Mouse (Mus musculus) brain, embryonic 14.5 days (tissue): ENCODE results near the gene Lipe. TPM values are rescaled to one million over a fixed set of nuclear protein-coding genes. Genes with fewer than 3 reads are reported as not detected.
A peak's percentile ranks its signal among the peaks of the same experiment; 100 is the strongest.

Source experiments
- DNase-seq: peaks from one replicate; pipeline ENCODE4 v3.0.0-alpha.2; 2011; ENCODE audit warnings: low read depth
- CTCF ChIP-seq: fragments of 200-500 bp; IDR thresholded peaks from 2 replicates; pipeline ENCODE4 v1.5.1; 2012; ENCODE audit warnings: inconsistent platforms, mild to moderate bottlenecking, moderate library complexity, borderline replicate concordance; ENCODE audit not compliant: insufficient read depth, insufficient read length; ENCODE audit errors: extremely low read depth
- POLR2A ChIP-seq: fragments of 200-500 bp; IDR thresholded peaks from 2 replicates; pipeline ENCODE4 v1.6.1; 2012; ENCODE audit warnings: mild to moderate bottlenecking, inconsistent platforms, borderline replicate concordance; ENCODE audit not compliant: poor library complexity, insufficient read depth, insufficient read length, severe bottlenecking; ENCODE audit errors: extremely low read depth
- polyA plus RNA-seq: library from polyadenylated mRNA; depleted of rRNA; stranded (reverse); fragments of >200 nt; gene quantifications from 2 replicates; pipeline ENCODE4 v1.2.3, GENCODE M21; 2012; rRNA removed

Lipe gene
- polyA plus RNA-seq, 1 experiment: 13.0 TPM

DNA sequence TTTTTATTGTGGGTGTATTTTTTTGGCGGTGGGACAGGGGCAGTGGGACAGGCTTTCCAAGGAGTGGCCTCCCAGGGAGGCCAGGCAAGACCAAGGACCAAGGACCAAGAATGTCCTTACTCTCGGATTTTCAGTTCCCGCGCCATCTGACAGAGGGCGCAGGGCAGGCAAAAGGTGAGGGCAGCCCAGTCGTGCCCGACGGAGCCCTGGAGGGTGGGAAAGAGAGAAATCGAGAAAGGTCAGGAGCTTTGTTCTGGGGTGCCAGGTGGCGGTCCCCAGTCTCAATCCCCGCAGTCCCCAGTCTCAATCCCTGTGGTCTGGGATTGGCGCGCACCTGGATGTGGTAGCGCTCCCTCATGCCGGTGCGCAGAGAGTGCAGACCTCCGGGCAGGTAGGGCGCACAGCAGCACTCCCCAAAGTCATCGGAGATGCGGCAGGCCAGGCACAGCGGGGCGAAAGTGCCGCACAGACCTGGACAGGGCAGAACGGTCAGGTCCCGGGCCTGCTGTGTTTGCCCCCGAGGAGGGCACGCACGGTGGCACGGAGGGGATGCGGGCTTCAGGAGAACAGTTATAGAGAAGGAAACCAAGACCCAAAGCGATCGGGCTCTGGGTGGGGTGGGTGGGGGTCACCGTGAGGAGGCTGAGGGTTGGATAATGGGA lies 30.7 kb downstream of the Lipe start:
- TF ChIP-seq POLR2A (no peak), CTCF (peak; percentile 48; the same call in 1 of the 2 replicates)
- no peak for DNase-seq

DNA sequence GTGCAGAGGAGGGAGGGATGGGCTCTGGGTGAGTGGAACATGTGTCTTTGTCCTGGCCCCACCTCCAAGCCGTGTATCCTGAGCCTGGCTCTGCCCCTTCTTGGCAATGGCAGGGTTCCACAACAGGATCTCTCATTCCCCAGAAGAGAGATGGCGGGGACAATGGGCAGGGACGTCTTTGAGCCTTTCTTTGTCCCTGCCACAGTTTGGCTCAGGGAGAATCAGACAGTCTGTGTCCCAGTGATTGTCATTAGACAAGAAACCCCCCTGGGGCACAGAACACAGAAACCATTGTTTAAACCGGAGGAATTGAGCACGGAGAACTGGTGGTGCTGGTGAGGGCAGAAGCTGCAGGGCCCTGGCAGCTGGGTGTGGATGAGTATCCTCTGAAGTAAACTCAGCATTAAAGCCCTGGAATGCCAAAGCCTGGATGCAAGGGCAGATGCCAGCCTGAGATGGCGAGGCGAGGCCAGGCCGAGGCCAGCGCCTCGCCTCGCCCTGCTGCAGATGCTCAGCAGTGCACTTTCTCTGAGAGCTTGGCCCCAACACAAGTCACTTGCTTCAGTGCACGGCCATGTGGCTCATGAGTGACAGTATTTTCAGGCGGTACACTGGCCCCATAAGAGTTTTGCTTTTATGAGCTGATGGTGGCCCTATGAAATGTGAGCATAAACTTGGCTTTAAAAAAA lies 32.4 kb downstream of the Lipe start:
- peak; percentile 69 for DNase-seq
- TF ChIP-seq CTCF (no peak), POLR2A (no peak)

DNA sequence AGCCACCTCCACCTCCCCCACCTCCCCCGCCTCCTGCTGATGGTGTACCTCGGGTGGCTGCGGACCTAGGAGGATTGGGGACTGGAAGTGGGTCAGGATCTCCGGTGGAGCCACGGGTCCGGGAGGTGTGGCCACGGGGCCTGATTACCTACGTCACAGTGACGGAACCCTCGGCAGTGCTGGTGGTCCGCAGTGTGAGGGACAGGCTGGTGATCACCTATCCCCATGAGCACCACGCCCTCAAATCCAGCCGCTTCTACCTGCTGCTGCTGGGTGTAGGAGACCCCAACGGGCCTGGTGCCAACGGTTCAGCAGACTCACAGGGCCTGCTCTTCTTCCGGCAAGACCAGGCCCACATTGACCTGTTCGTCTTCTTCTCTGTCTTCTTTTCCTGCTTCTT lies 34.9 kb downstream of the Lipe start:
- TF ChIP-seq POLR2A (no peak), CTCF (no peak)
- no peak for DNase-seq

DNA sequence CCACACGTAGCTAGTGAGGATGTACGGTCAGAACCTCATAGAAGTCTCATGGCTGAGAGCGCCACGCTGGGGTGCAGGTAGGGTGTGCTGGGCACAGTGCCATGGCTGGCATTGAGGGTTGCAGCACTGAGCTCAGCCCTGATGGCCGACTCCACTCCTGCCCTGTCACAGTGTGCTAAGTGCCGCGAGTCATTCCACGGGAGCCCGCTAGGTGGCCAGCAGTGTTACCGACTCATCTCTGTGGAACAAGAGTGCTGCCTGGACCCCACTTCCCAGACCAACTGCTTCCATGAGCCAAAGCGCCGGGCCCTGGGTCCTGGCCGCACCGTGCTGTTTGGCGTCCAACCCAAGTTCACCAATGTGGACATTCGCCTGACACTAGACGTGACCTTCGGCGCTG lies 35.4 kb downstream of the Lipe start:
- TF ChIP-seq CTCF: peak; percentile 43; the same call in 1 of the 2 replicates
- no peak for TF ChIP-seq POLR2A
- no peak for DNase-seq

DNA sequence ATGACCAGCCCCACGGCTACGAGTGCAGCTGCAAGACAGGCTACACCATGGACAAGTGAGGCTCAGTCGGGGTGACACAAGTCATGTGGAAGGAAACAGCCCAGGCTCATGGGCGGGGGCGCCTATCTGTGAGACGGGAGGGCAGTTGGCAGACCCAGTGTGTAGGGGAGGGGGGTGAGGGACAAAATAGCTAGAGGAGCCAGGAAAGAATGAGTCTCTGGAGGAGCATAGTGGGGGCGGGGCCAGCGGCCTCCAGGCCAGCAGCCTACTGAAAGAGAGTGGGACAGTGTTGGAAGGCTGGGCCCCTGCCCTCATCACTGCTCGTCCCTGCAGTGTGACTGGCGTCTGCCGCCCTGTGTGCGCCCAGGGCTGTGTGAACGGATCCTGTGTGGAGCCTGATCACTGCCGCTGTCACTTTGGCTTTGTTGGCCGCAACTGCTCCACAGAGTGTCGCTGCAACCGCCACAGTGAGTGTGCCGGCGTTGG lies 39.7 kb downstream of the Lipe start:
- DNase-seq: peak; percentile 63
- TF ChIP-seq POLR2A (no peak), CTCF (no peak)

DNA sequence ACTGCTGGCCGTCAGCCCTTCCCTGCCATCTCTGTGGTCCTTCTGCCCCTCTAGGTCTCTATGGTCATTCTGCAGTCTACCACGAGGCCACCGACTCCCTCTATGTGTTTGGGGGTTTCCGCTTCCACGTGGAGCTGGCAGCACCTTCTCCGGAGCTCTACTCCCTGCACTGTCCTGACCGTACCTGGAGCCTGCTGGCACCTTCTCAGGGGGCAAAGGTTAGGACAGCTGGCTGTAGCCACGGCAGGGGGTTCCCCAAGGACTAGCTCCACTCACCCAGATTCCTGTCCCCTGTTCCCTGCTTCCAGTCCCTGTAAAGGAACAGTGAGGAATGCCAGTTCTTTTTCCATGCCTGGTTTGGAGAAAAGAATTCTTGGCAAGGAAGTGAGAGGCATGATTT lies 49.6 kb downstream of the Lipe start:
- DNase-seq: no peak
- TF ChIP-seq CTCF (no peak), POLR2A (no peak)

DNA sequence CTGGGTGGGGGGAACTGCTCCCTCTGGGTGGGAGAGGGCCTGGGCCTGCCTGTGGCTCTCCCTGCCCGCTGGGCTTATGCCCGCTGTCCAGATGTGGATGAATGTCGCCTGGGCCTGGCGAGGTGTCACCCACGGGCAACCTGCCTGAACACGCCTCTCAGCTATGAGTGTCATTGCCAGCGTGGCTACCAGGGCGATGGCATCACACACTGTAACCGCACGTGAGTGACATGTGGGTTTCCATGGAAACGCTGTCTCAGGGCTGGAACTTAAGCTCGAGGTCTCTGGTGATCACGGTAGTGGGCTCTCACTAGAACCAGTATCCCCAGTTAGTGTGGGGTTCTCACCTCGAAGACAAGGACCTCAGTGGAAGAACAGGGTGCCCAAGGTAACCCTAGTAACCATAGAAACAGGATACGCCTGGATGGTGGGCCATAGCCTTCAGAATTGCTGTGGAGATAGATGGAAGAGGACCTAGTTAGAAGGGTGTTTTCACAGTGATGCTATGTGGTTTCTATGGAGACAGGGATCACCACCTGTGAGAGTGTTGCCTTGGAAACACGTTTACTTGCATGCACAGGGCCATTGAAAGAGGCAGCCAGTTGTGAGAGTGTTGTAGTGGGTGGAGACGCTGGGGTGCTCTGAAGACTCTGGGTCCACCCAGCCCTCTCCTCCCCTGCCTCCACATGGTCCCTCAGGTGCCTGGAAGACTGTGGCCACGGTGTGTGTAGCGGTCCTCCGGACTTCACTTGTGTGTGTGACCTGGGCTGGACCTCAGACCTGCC lies 57.3 kb downstream of the Lipe start:
- no peak for TF ChIP-seq POLR2A
- TF ChIP-seq CTCF: no peak
- peak; percentile 67 for DNase-seq

DNA sequence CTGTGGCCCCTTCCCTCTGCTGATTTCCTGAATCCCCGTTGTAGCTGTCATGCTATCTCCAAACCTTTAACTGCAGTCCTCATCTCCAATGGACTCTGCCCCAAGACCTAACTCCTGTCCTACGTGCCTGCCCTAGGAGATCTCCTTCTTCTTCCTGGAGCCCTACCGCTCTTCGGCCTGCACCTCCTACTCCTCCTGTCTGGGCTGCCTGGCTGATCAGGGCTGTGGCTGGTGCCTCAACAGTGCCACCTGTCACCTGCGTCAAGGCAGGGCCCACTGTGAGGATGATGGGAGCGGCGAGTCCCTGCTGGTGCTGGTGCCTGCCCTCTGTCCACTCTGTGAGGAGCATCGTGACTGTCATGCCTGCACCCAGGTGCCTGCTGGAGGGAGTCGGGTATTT lies 59.2 kb downstream of the Lipe start:
- TF ChIP-seq CTCF (no peak), POLR2A (no peak)
- DNase-seq: no peak

DNA sequence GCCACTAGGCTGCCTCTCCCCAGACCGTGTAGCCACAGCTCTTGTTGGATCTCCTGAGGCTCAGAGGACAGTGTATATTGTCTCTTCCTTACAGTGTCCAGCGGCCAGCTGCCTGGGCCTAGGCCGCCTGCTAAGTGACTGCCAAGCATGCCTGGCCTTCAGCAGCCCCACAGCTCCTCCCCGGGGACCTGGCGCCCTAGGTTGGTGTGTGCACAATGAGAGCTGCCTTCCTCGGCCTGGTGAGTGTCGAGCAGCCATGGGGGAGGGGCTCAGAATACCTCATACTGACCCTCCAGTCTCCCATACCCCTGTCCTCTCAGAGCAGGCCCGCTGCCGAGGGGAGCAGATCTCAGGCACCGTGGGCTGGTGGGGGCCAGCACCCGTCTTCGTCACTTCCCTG lies 64.0 kb downstream of the Lipe start:
- DNase-seq: no peak
- TF ChIP-seq CTCF: no peak
- no peak for TF ChIP-seq POLR2A

DNA sequence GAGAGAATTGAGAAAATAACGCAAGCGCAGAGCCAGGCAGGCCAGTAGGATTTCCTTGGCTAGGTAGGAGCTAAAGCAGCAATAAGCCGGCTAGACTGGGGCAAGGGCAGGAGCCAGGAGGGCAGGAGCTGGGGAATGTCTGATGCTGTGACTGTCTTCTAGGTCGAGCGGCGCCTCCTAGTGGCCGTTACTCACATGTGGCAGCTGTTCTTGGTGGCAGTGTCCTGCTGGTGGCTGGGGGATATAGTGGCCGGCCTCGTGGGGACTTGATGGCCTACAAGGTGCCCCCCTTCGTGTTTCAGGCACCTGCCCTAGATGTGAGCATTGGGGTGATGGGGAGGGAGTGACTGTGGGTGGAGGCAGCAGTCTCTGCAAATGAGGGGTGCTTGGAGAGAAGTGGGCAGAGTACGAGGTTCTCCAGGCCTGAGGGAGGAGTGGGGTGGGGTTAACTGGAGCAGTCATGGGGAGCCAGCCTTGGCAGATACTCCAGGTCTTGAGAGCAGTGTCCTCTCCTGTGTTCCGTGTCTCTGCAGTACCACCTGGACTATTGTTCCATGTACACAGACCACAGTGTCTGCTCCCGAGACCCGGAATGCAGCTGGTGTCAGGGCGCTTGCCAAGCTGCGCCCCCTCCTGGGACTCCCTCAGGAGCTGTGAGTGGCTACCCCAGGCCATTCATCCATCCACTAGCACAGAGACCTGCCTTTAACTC lies 64.8 kb downstream of the Lipe start:
- TF ChIP-seq CTCF: peak; percentile 83
- TF ChIP-seq POLR2A: no peak
- DNase-seq: peak; percentile 82

Other genes with a start within 250 kb of the Lipe start
- 44.6 and 57.5 TPM in 2 replicates for gene Pou2f2, start 219.0 kb downstream of the Lipe start, polyA plus RNA-seq
- gene Dedd2, start 178.1 kb downstream of the Lipe start, polyA plus RNA-seq: 19.1 and 19.7 TPM in 2 replicates
- gene Zfp526, start 177.3 kb downstream of the Lipe start, polyA plus RNA-seq: 9.0 and 10.0 TPM in 2 replicates
- 224 and 265 TPM in 2 replicates for gene Gsk3a, start 160.9 kb downstream of the Lipe start, polyA plus RNA-seq
- 20.2 and 28.4 TPM in 2 replicates for gene Erf, start 147.9 kb downstream of the Lipe start, polyA plus RNA-seq
- gene Cic, start 131.0 kb downstream of the Lipe start, polyA plus RNA-seq: 107 and 149 TPM in 2 replicates
- gene Pafah1b3, start 100.7 kb downstream of the Lipe start, polyA plus RNA-seq: 640 and 871 TPM in 2 replicates
- 2.8 and 2.9 TPM in 2 replicates for gene Prr19, start 97.3 kb downstream of the Lipe start, polyA plus RNA-seq
- 163 and 167 TPM in 2 replicates for gene Tmem145, start 92.6 kb downstream of the Lipe start, polyA plus RNA-seq
- 53.0 and 60.7 TPM in 2 replicates for gene Megf8, start 81.5 kb downstream of the Lipe start, polyA plus RNA-seq
- 1.2 TPM in 1 of 2 replicates, not detected in the other for gene Cnfn, start 29.0 kb downstream of the Lipe start, polyA plus RNA-seq
- not detected in 2 replicates for gene Cxcl17, start 14.2 kb upstream of the Lipe start, polyA plus RNA-seq
- gene Ceacam1, start 78.9 kb upstream of the Lipe start, polyA plus RNA-seq: 0.87 and 1.1 TPM in 2 replicates
- gene Ceacam2, start 141.1 kb upstream of the Lipe start, polyA plus RNA-seq: not detected in 2 replicates
- gene Erich4, start 217.2 kb upstream of the Lipe start, polyA plus RNA-seq: 0.10 and 0.12 TPM in 2 replicates
- gene Dmac2, start 220.7 kb upstream of the Lipe start, polyA plus RNA-seq: 41.9 and 46.1 TPM in 2 replicates
- gene B3gnt8, start 227.9 kb upstream of the Lipe start, polyA plus RNA-seq: 0.78 and 0.87 TPM in 2 replicates